Mouse (Mus musculus) cerebellum, adult 2 months (tissue): ENCODE measurements at regions not wholly inside any gene's neighbourhood (a gene's known extent, or its start where the extent isn't known, plus 50 kb on each side); places are given as distances from the start of the nearest gene placed in this dataset.

Source experiments
- DNase-seq, 2 experiments: peaks; one replicate each; pipeline ENCODE4 v3.0.0; 2021
- H3K27ac ChIP-seq: fragments of 200-500 bp; 2 replicates; pipeline ENCODE4 v1.5.1; 2012; ENCODE audit warnings: low read length, control low read depth, inconsistent platforms; ENCODE audit not compliant: insufficient read depth
- H3K27me3 ChIP-seq: fragments of 200-500 bp; 2 replicates; pipeline ENCODE4 v1.6.1; 2012; ENCODE audit warnings: inconsistent platforms, mild to moderate bottlenecking, low read length, moderate library complexity; ENCODE audit not compliant: control insufficient read depth, insufficient read depth
- H3K4me1 ChIP-seq: fragments of 200-500 bp; 2 replicates; pipeline ENCODE4 v1.6.1; 2011; ENCODE audit warnings: low read length; ENCODE audit not compliant: control insufficient read depth, insufficient read depth
- H3K4me3 ChIP-seq: fragments of 200-500 bp; replicated peaks from 2 replicates; pipeline ENCODE3; 2011; ENCODE audit warnings: mild to moderate bottlenecking, low read depth, low read length, control low read depth; ENCODE audit not compliant: insufficient read depth
- CTCF ChIP-seq: fragments of 200-500 bp; IDR thresholded peaks from 2 replicates; pipeline ENCODE4 v1.5.1; 2011; ENCODE audit warnings: low read depth, mild to moderate bottlenecking, control low read depth, low read length, moderate library complexity, borderline replicate concordance; ENCODE audit not compliant: insufficient read depth
- POLR2A ChIP-seq: fragments of 200-500 bp; IDR thresholded peaks from 2 replicates; pipeline ENCODE4 v1.6.1; 2011; ENCODE audit warnings: low read length, control low read depth, borderline replicate concordance; ENCODE audit not compliant: insufficient read depth
- WGBS: fragments of 180-500 bp; shearing (Covaris S2); methylation state at CpG from one replicate; pipeline ENCODE4 v1.1.7; 2018; 5-methylcytosine and 5-hydroxymethylcytosine counted together

GRCm38 (mm10) chr14:103401280-103401679, 54.7 kb upstream of the Mycbp2 start:
- WGBS = 98% methylated on average over 2 of the region's 2 CpGs
- no peak for DNase-seq
- Histone ChIP-seq H3K4me3 (no peak overlapping the region), H3K4me1 (no peaks in the 10 kb centered on the region), H3K27me3 (no peaks in the 10 kb centered on the region), H3K27ac (no peak overlapping the region)
- TF ChIP-seq CTCF (no peak), POLR2A (no peak)

DNA sequence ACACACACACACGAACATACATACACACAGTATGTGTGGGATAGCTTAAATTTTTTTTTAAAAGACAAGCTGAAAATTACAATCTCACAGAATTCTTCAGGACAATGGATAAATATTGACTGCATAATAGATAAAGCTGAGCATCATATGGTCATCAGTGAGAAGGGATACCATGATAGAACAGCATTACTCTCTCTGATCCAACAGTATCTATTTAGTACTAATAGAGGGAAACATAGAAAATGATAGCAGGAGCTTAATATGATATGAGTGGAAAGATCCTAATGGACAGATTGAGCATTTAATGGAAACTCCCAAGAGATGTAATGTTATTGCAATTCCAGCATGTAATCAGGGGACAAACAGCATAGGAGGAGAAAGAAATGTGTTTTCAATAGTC, 51.8 kb upstream of the Mycbp2 start:
- TF ChIP-seq CTCF (no peak), POLR2A (no peak)
- no peak overlapping the region for H3K27ac ChIP-seq
- 80% methylated on average over 1 of the region's 1 CpGs for WGBS
- no peak for DNase-seq
- H3K4me3 ChIP-seq = no peak overlapping the region
- H3K4me1 ChIP-seq = no peaks in the 10 kb centered on the region
- H3K27me3 ChIP-seq = no peaks in the 10 kb centered on the region
